Mouse (Mus musculus): Measurements from ENCODE around the gene Lmna. TPM values are rescaled to one million over a fixed set of nuclear protein-coding genes. Genes with fewer than 3 reads are reported as not detected.

Lmna gene
- polyA plus RNA-seq, 1 experiment from 2014 or later = 14.5 TPM

DNA sequence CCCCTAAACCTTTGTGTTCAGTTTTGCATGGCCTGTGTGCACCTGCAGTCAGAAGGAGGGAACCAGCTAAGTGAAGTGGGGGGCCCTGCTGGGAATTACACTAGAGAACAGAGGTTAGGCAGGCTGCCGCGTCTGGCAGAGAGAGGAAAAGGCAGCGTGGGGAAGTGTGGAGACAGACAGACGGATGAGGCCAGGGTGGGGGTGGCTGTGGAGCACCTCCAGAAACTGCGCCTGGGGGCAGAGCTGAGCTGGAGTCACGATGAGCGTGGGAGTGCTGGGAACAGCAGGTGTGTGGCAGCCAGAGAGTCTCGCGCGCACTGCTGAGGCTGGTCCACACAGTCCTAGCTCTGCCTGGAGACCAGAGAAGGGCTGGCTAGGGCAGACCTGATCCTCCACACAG is 74.2 kb downstream of the Lmna start:
- 63% methylated on average over 10 of the region's 10 CpGs for WGBS
- Histone ChIP-seq H3K27me3 (ENCODE audit: low read depth, poor library complexity, severe bottlenecking) (peaks cover 21% of the 10 kb centered on the region; the same call in 1 of the 2 replicates), H3K4me3 (no peak overlapping the region), H3K4me1 (peaks cover 43% of the 10 kb centered on the region), H3K27ac (no peak overlapping the region), H3K36me3 (0 out of 2 replicates have a peak, but pooled peaks cover 3% of the 10 kb centered on the region), H3K9me3 (replicated peaks) (no peaks in the 10 kb centered on the region)
- DNase-seq (ENCODE audit: low spot score) = no peak

MicroRNAs encoded within 50 kb of the gene (microRNA counts, 519-probe panel; counts per million panel counts)
- 684 counts per million, percentile 72 among the panel's probes with 10 or more counts for microRNA mmu-miR-1905

Small RNA genes within 50 kb of the gene (microRNA-seq; reads per million reads assigned to microRNA genes)
- not detected for gene Mir1905
- not detected for gene Mir7011

Other genes starting within 250 kb of the Lmna start
- gene Gm38392, start 222.7 kb downstream of the Lmna start, polyA plus RNA-seq (2016; fragmentation: Nextera tagmentation; extraction: Ambion mirVana) = 0.26 TPM in 1 of 2 replicates, not detected in the other
- 14.0 and 15.4 TPM in 2 replicates for gene Tsacc, start 213.0 kb downstream of the Lmna start, polyA plus RNA-seq (2016; fragmentation: Nextera tagmentation; extraction: Ambion mirVana)
- gene Cct3, start 212.8 kb downstream of the Lmna start, polyA plus RNA-seq (2016; fragmentation: Nextera tagmentation; extraction: Ambion mirVana) = 834 and 987 TPM in 2 replicates
- 138 and 142 TPM in 2 replicates for gene Glmp, start 184.9 kb downstream of the Lmna start, polyA plus RNA-seq (2016; fragmentation: Nextera tagmentation; extraction: Ambion mirVana)
- gene Tmem79, start 173.8 kb downstream of the Lmna start, polyA plus RNA-seq (2016; fragmentation: Nextera tagmentation; extraction: Ambion mirVana) = 2.9 and 3.3 TPM in 2 replicates
- 94.1 and 94.8 TPM in 2 replicates for gene Smg5, start 173.7 kb downstream of the Lmna start, polyA plus RNA-seq (2016; fragmentation: Nextera tagmentation; extraction: Ambion mirVana)
- gene Paqr6, start 145.4 kb downstream of the Lmna start, polyA plus RNA-seq (2016; fragmentation: Nextera tagmentation; extraction: Ambion mirVana) = 0.83 and 1.6 TPM in 2 replicates
- gene Bglap3, start 137.2 kb downstream of the Lmna start, polyA plus RNA-seq (2016; fragmentation: Nextera tagmentation; extraction: Ambion mirVana) = 0.09 and 0.11 TPM in 2 replicates
- not detected in 2 replicates for gene Bglap2, start 131.3 kb downstream of the Lmna start, polyA plus RNA-seq (2016; fragmentation: Nextera tagmentation; extraction: Ambion mirVana)
- gene Bglap, start 125.5 kb downstream of the Lmna start, polyA plus RNA-seq (2016; fragmentation: Nextera tagmentation; extraction: Ambion mirVana) = 0.79 TPM in 1 of 2 replicates, not detected in the other
- gene Pmf1, start 99.6 kb downstream of the Lmna start, polyA plus RNA-seq (2016; fragmentation: Nextera tagmentation; extraction: Ambion mirVana) = 197 and 220 TPM in 2 replicates
- 16.7 and 18.0 TPM in 2 replicates for gene Slc25a44, start 84.8 kb downstream of the Lmna start, polyA plus RNA-seq (2016; fragmentation: Nextera tagmentation; extraction: Ambion mirVana)
- 4.7 and 6.7 TPM in 2 replicates for gene Sema4a, start 48.8 kb downstream of the Lmna start, polyA plus RNA-seq (2016; fragmentation: Nextera tagmentation; extraction: Ambion mirVana)
- gene Mex3a, start 22.4 kb upstream of the Lmna start, polyA plus RNA-seq (2016; fragmentation: Nextera tagmentation; extraction: Ambion mirVana) = 28.9 and 34.8 TPM in 2 replicates
- gene Rab25, start 38.3 kb upstream of the Lmna start, polyA plus RNA-seq (2016; fragmentation: Nextera tagmentation; extraction: Ambion mirVana) = 1.7 and 3.7 TPM in 2 replicates
- gene Lamtor2, start 43.1 kb upstream of the Lmna start, polyA plus RNA-seq (2016; fragmentation: Nextera tagmentation; extraction: Ambion mirVana) = 151 and 159 TPM in 2 replicates
- gene Ubqln4, start 43.8 kb upstream of the Lmna start, polyA plus RNA-seq (2016; fragmentation: Nextera tagmentation; extraction: Ambion mirVana) = 78.8 and 79.5 TPM in 2 replicates
- 199 and 202 TPM in 2 replicates for gene Ssr2, start 65.9 kb upstream of the Lmna start, polyA plus RNA-seq (2016; fragmentation: Nextera tagmentation; extraction: Ambion mirVana)
- gene Arhgef2, start 96.0 kb upstream of the Lmna start, polyA plus RNA-seq (2016; fragmentation: Nextera tagmentation; extraction: Ambion mirVana) = 103 and 119 TPM in 2 replicates
- gene Rxfp4, start 143.2 kb upstream of the Lmna start, polyA plus RNA-seq (2016; fragmentation: Nextera tagmentation; extraction: Ambion mirVana) = not detected in 2 replicates
- 103 and 111 TPM in 2 replicates for gene Khdc4, start 175.8 kb upstream of the Lmna start, polyA plus RNA-seq (2016; fragmentation: Nextera tagmentation; extraction: Ambion mirVana)
- 26.8 and 28.4 TPM in 2 replicates for gene Rit1, start 206.9 kb upstream of the Lmna start, polyA plus RNA-seq (2016; fragmentation: Nextera tagmentation; extraction: Ambion mirVana)

Measured in limb, embryonic 10.5 days (tissue).